Comparison of ENCODE assay signal across 12 mouse cellular contexts in the genomic region with DNA sequence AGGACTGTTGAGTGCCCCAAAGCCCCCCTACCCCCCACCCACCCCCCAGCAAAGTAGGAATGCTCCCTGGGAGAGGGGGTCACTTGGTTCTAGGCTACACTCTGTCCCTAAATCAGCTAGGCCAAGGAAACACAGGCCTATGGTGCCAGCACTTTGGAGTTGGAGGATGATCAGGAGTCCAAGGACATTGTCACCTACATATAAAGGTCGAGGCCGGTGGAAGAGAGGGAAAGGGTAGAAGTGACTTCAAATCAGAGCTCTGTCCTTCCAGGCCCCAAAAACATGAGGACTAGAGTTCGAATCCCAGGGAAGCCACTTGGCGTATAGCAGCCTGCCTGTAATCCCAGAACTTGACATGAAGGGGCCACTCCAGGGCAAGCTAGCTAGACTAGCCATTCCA.
"Had no signal": no experiment of that assay in that cellular context is flagged by ENCODE, and none has a peak within 500 bp of the region (broad histone marks: within the 10 kb centered on the region; RNA-seq: fewer than 3 reads in every experiment).

No protein-coding gene starts in this region.

- H3K9ac ChIP-seq: limb, embryonic 12.5 days; liver, embryonic 15.5 days; neural tube, embryonic 12.5 days had no signal

- DNase-seq: kidney, adult 9 months; kidney, postnatal 36 days; layer of hippocampus, adult 9-11 months; layer of hippocampus, postnatal 36 days; lung, adult 2 months; lung, postnatal 36 days; thymus, postnatal 4 days had no signal

- ATAC-seq: lung, postnatal 0 days had no signal

- H3K4me2 ChIP-seq: limb, embryonic 12.5 days; liver, embryonic 11.5 days; liver, embryonic 15.5 days; neural tube, embryonic 12.5 days had no signal

- H3K9me3 ChIP-seq: limb, embryonic 12.5 days; liver, embryonic 15.5 days; neural tube, embryonic 12.5 days had no signal

- H3K27ac ChIP-seq: liver, embryonic 15.5 days; neural tube, embryonic 12.5 days had no signal

- H3K36me3 ChIP-seq: limb, embryonic 12.5 days; liver, embryonic 15.5 days; neural tube, embryonic 12.5 days had no signal

- H3K4me3 ChIP-seq: limb, embryonic 12.5 days; liver, embryonic 15.5 days; neural tube, embryonic 12.5 days had no signal

- H3K27me3 ChIP-seq: limb, embryonic 12.5 days; liver, embryonic 15.5 days; neural tube, embryonic 12.5 days had no signal
